Mouse (Mus musculus): ENCODE data around the gene Shld2. TPM values are rescaled to one million over a fixed set of nuclear protein-coding genes. Genes with fewer than 3 reads are reported as not detected.

The Shld2 gene
- polyA plus RNA-seq, 1 experiment from 2014 or later, result 10.7 TPM

- no peak overlapping the region for H3K4me2 ChIP-seq
- H3K27ac ChIP-seq (ENCODE audit: low read depth), result no peak overlapping the region
- ATAC-seq (ENCODE audit: insufficient read depth), result no peak
- H3K36me3 ChIP-seq (ENCODE audit: insufficient read depth), result no peaks in the 10 kb centered on the region
- no peak for DNase-seq
- H3K27me3 ChIP-seq (ENCODE audit: insufficient read depth, low read length), result no peaks in the 10 kb centered on the region
- WGBS, result 61% methylated on average over 3 of the region's 3 CpGs
- no peak for TF ChIP-seq CTCF (IDR thresholded peaks at IDR 0.05; ENCODE audit: low read depth)
- no peak overlapping the region for H3K9ac ChIP-seq
- no peaks in the 10 kb centered on the region for H3K4me1 ChIP-seq (ENCODE audit: insufficient read depth)
- no peaks in the 10 kb centered on the region for H3K9me3 ChIP-seq (ENCODE audit: low read depth, low read length)
- no peak overlapping the region for H3K4me3 ChIP-seq (ENCODE audit: low read depth, low read length)
Measured at GRCm38 (mm10) chr14:34351660-34352059, 41.4 kb upstream of the Shld2 start.

GRCm38 (mm10) chr14:34349007-34349406 is 38.7 kb upstream of the Shld2 start:
- Histone ChIP-seq H3K9ac (no peak overlapping the region), H3K4me1 (ENCODE audit: insufficient read depth) (no peaks in the 10 kb centered on the region), H3K27me3 (ENCODE audit: insufficient read depth, low read length) (no peaks in the 10 kb centered on the region), H3K9me3 (ENCODE audit: low read depth, low read length) (no peaks in the 10 kb centered on the region), H3K4me3 (ENCODE audit: low read depth, low read length) (no peak overlapping the region), H3K4me2 (no peak overlapping the region), H3K27ac (ENCODE audit: low read depth) (no peak overlapping the region), H3K36me3 (ENCODE audit: insufficient read depth) (peaks cover 5% of the 10 kb centered on the region)
- TF ChIP-seq CTCF (IDR thresholded peaks at IDR 0.05; ENCODE audit: low read depth), result no peak
- ATAC-seq (ENCODE audit: insufficient read depth) (peak; percentile 89), DNase-seq (peak; percentile 45)
- 59% methylated on average over 8 of the region's 8 CpGs for WGBS

DNA sequence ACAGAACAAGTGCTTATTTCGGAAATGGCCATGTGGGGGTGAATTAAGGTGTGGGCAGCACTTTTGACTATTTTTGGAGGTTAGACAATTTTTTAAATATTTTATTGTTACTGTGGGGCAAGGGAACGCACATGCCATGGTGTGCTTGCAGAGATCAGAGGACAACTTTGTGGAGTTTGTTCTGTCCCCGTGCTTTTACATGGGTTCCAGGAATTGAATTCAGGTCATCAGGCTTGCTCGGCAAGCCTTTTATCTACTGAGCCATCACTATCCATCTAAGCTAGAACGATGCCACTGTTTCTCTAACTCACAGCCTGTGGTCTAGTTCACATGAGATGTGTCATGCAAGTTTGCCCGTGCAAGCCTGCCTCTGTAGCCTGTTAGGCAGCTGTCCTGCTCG is 38.0 kb upstream of the Shld2 start:
- Histone ChIP-seq H3K4me3 (ENCODE audit: low read depth, low read length) (no peak overlapping the region), H3K4me1 (ENCODE audit: insufficient read depth) (no peaks in the 10 kb centered on the region), H3K27me3 (ENCODE audit: insufficient read depth, low read length) (no peaks in the 10 kb centered on the region), H3K9ac (no peak overlapping the region), H3K36me3 (ENCODE audit: insufficient read depth) (peaks cover 8% of the 10 kb centered on the region), H3K9me3 (ENCODE audit: low read depth, low read length) (no peaks in the 10 kb centered on the region), H3K27ac (ENCODE audit: low read depth) (no peak overlapping the region), H3K4me2 (no peak overlapping the region)
- DNase-seq, result no peak
- TF ChIP-seq CTCF (IDR thresholded peaks at IDR 0.05; ENCODE audit: low read depth), result no peak
- WGBS, result 70% methylated on average over 7 of the region's 7 CpGs
- ATAC-seq (ENCODE audit: insufficient read depth), result no peak

DNA sequence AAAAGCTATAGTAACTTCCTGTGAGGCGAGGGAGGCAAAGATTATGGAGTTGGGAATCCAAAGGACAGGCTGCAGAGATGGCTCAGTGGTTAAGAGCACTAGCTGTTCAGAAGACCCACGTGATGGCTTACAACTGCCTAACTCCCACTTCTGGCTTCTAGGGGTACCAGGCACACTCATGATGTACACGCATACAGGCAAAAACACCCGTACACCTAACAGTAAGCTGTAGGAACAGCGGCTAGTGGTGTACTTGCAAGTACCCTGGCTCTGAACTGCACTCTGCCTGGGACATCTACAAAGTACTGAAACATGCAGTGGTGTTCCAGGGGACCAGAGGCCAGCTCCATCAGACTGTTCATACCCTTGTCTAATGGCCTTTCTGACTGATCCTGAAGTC is 36.8 kb upstream of the Shld2 start:
- Histone ChIP-seq H3K36me3 (ENCODE audit: insufficient read depth) (peaks cover 20% of the 10 kb centered on the region), H3K27ac (ENCODE audit: low read depth) (no peak overlapping the region), H3K4me1 (ENCODE audit: insufficient read depth) (no peaks in the 10 kb centered on the region), H3K4me2 (no peak overlapping the region), H3K9ac (no peak overlapping the region), H3K9me3 (ENCODE audit: low read depth, low read length) (no peaks in the 10 kb centered on the region), H3K27me3 (ENCODE audit: insufficient read depth, low read length) (no peaks in the 10 kb centered on the region), H3K4me3 (ENCODE audit: low read depth, low read length) (no peak overlapping the region)
- WGBS, result 83% methylated on average over 5 of the region's 5 CpGs
- no peak for TF ChIP-seq CTCF (IDR thresholded peaks at IDR 0.05; ENCODE audit: low read depth)
- no peak for ATAC-seq (ENCODE audit: insufficient read depth)
- DNase-seq, result no peak

DNA sequence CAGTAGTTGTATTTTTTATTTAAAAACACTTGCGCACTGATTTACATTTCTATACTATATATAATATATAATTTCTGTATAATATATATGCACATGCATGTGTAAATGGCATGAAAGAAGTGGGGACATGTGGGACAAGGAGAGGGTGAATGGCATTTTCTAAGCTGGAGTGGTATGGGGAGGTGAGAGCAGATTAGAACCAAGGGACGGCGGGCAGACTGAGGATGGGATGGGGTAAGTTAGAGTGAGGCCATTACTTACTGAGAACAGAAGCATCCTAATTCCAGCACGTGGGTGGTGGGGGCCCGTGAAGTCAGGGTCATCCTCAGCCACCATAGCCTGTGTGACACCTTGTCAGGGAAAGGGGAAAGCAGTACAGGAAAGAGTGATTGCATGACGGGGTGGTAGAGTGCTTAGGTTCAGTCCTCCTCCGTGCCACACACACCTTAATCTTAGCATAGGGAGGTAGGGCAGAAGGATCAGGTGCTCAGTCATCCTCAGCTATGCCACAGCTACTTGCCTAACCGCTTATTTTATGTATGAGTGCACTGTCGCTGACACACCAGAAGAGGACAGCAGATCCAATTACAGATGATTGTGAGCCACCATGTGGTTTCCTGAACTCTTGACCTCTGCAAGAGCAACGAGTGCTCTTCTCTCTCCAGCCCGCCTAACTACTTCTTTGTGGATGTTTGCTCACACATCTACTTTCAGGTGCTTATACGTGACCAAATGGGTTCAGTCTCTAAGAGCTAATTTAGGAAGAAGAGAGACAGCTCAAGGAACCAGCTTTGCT is 35.7 kb upstream of the Shld2 start:
- peak; percentile 44; the same call in 1 of the 2 replicates for ATAC-seq (ENCODE audit: insufficient read depth)
- H3K27me3 ChIP-seq (ENCODE audit: insufficient read depth, low read length), result no peaks in the 10 kb centered on the region

DNA sequence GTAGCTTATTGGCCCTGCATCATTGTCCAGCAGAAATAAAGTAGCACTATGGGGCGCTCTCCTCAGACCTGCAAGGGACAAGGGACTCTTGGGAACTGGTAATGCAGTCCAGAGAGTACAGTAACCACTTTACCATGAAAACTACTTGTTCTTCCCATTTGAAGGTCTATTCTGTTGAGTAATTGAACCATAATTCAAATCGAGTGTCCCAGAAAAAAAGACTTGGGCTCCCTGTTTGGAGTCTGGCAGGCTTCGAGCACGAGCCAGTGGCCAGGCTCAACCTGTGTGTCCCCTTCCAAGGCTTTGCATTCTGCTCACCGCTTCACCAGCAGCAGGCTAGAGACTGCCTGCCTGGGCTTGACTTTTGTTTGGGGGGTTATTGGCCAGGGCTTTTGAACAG is 34.1 kb upstream of the Shld2 start:
- Histone ChIP-seq H3K9ac (no peak overlapping the region), H3K4me1 (ENCODE audit: insufficient read depth) (no peaks in the 10 kb centered on the region), H3K9me3 (ENCODE audit: low read depth, low read length) (no peaks in the 10 kb centered on the region), H3K27me3 (ENCODE audit: insufficient read depth, low read length) (no peaks in the 10 kb centered on the region), H3K4me3 (ENCODE audit: low read depth, low read length) (no peak overlapping the region), H3K36me3 (ENCODE audit: insufficient read depth) (peaks cover 42% of the 10 kb centered on the region), H3K27ac (ENCODE audit: low read depth) (no peak overlapping the region), H3K4me2 (no peak overlapping the region)
- WGBS, result 90% methylated on average over 5 of the region's 5 CpGs
- TF ChIP-seq CTCF (IDR thresholded peaks at IDR 0.05; ENCODE audit: low read depth), result no peak
- ATAC-seq (ENCODE audit: insufficient read depth), result no peak
- DNase-seq, result no peak

More for the DNA sequence above, 35.7 kb upstream of the Shld2 start:
- Histone ChIP-seq H3K4me1 (ENCODE audit: insufficient read depth) (no peaks in the 10 kb centered on the region), H3K4me3 (ENCODE audit: low read depth, low read length) (no peak overlapping the region), H3K9me3 (ENCODE audit: low read depth, low read length) (no peaks in the 10 kb centered on the region), H3K36me3 (ENCODE audit: insufficient read depth) (peaks cover 28% of the 10 kb centered on the region), H3K4me2 (no peak overlapping the region), H3K9ac (no peak overlapping the region), H3K27ac (ENCODE audit: low read depth) (no peak overlapping the region)
- peak; percentile 37 for DNase-seq
- TF ChIP-seq CTCF (IDR thresholded peaks at IDR 0.05; ENCODE audit: low read depth), result peak; percentile 56
- WGBS, result 44% methylated on average over 12 of the region's 12 CpGs

- H3K9me3 ChIP-seq (ENCODE audit: low read depth, low read length), result no peaks in the 10 kb centered on the region
- H3K36me3 ChIP-seq (ENCODE audit: insufficient read depth), result peaks cover 55% of the 10 kb centered on the region
- 80% methylated on average over 4 of the region's 4 CpGs for WGBS
- no peak overlapping the region for H3K9ac ChIP-seq
- H3K4me2 ChIP-seq, result no peak overlapping the region
- H3K27ac ChIP-seq (ENCODE audit: low read depth), result no peak overlapping the region
- H3K4me1 ChIP-seq (ENCODE audit: insufficient read depth), result no peaks in the 10 kb centered on the region
- no peak for TF ChIP-seq CTCF (IDR thresholded peaks at IDR 0.05; ENCODE audit: low read depth)
- H3K4me3 ChIP-seq (ENCODE audit: low read depth, low read length), result no peak overlapping the region
- no peaks in the 10 kb centered on the region for H3K27me3 ChIP-seq (ENCODE audit: insufficient read depth, low read length)
- ATAC-seq (ENCODE audit: insufficient read depth), result no peak
- DNase-seq, result no peak
Measured at GRCm38 (mm10) chr14:34343078-34343477, 32.8 kb upstream of the Shld2 start.

Measured in lung, embryonic 14.5 days (tissue).